Mouse (Mus musculus) large intestine, adult 2 months (tissue): ENCODE results near the gene Snx27. TPM values are rescaled to one million over a fixed set of nuclear protein-coding genes. Genes with fewer than 3 reads are reported as not detected.

ENCODE experiments used
- polyA plus RNA-seq: library from polyadenylated mRNA; depleted of rRNA; stranded (reverse); fragments of >200 nt; gene quantifications from 2 replicates; pipeline ENCODE4 v1.2.3, GENCODE M21; 2012; rRNA removed

Gene Snx27
- polyA plus RNA-seq, 1 experiment, result 5.5 TPM

Other genes with a start within 250 kb of the Snx27 start
- gene Them5, start 240.6 kb downstream of the Snx27 start, polyA plus RNA-seq, result not detected in 2 replicates
- 0.25 and 0.31 TPM in 2 replicates for gene C2cd4d, start 220.3 kb downstream of the Snx27 start, polyA plus RNA-seq
- gene Rorc, start 209.9 kb downstream of the Snx27 start, polyA plus RNA-seq, result 22.8 and 33.7 TPM in 2 replicates
- 0.41 and 0.43 TPM in 2 replicates for gene Lingo4, start 184.2 kb downstream of the Snx27 start, polyA plus RNA-seq
- 0.12 and 0.23 TPM in 2 replicates for gene Tdrkh, start 169.4 kb downstream of the Snx27 start, polyA plus RNA-seq
- gene Mrpl9, start 139.4 kb downstream of the Snx27 start, polyA plus RNA-seq, result 33.9 and 37.9 TPM in 2 replicates
- 0.31 TPM in 1 of 2 replicates, not detected in the other for gene Oaz3, start 138.8 kb downstream of the Snx27 start, polyA plus RNA-seq
- gene Celf3, start 104.4 kb downstream of the Snx27 start, polyA plus RNA-seq, result 6.4 and 8.6 TPM in 2 replicates
- 0.36 and 0.86 TPM in 2 replicates for gene Riiad1, start 102.4 kb downstream of the Snx27 start, polyA plus RNA-seq
- not detected in 2 replicates for gene Gm10972, start 60.4 kb upstream of the Snx27 start, polyA plus RNA-seq
- 25.5 and 34.4 TPM in 2 replicates for gene Tuft1, start 76.2 kb upstream of the Snx27 start, polyA plus RNA-seq
- 4.9 and 6.3 TPM in 2 replicates for gene Selenbp2, start 110.8 kb upstream of the Snx27 start, polyA plus RNA-seq
- 30.1 and 35.1 TPM in 2 replicates for gene Cgn, start 203.8 kb upstream of the Snx27 start, polyA plus RNA-seq